Mouse (Mus musculus) heart, adult 2 months (tissue): ENCODE data around the gene Rarb. TPM values are rescaled to one million over a fixed set of nuclear protein-coding genes. Genes with fewer than 3 reads are reported as not detected.

Experiments
- DNase-seq, 2 experiments: peaks; one replicate each; pipeline ENCODE4 v3.0.0; 2021
- H3K27ac ChIP-seq: fragments of 200-600 bp; 2 replicates; pipeline ENCODE4 v1.8.1; 2022
- H3K27me3 ChIP-seq: fragments of 200-500 bp; 2 replicates; pipeline ENCODE4 v1.6.1; 2012; ENCODE audit warnings: mild to moderate bottlenecking, low read length, inconsistent platforms, mixed read lengths; ENCODE audit not compliant: control insufficient read depth, insufficient read depth
- H3K36me3 ChIP-seq: fragments of 200-500 bp; 2 replicates; pipeline ENCODE4 v1.6.1; 2012; ENCODE audit warnings: low read length, inconsistent platforms; ENCODE audit not compliant: control insufficient read depth, insufficient read depth
- H3K4me1 ChIP-seq: fragments of 200-500 bp; 2 replicates; pipeline ENCODE4 v1.6.1; 2011; ENCODE audit warnings: low read length; ENCODE audit not compliant: control insufficient read depth, insufficient read depth
- H3K4me3 ChIP-seq: fragments of 200-600 bp; 2 replicates; pipeline ENCODE4 v1.8.1; 2022
- H3K79me2 ChIP-seq: fragments of 200-500 bp; replicated peaks from 2 replicates; pipeline ENCODE4 v1.6.1; 2012; ENCODE audit warnings: mild to moderate bottlenecking, inconsistent platforms, low read length, moderate library complexity, mixed read lengths; ENCODE audit not compliant: control insufficient read depth, insufficient read depth
- H3K9ac ChIP-seq: fragments of 200-500 bp; 2 replicates; pipeline ENCODE4 v1.6.1; 2012; ENCODE audit warnings: low read depth, mild to moderate bottlenecking, control low read depth, inconsistent platforms, low read length, mixed read lengths
- CTCF ChIP-seq: fragments of 200-600 bp; IDR thresholded peaks from 2 replicates; pipeline ENCODE4 v1.8.1; 2022; ENCODE audit warnings: antibody characterized with exemption, mild to moderate bottlenecking, moderate library complexity
- EP300 ChIP-seq: fragments of 200-500 bp; IDR thresholded peaks from 2 replicates; pipeline ENCODE4 v1.6.1; 2011; ENCODE audit warnings: low read depth, low read length, control low read depth; ENCODE audit not compliant: insufficient read depth
- POLR2A ChIP-seq: fragments of 200-500 bp; IDR thresholded peaks from 2 replicates; pipeline ENCODE4 v1.6.1; 2011; ENCODE audit warnings: mild to moderate bottlenecking, low read depth, low read length, control low read depth; ENCODE audit not compliant: insufficient read depth
- WGBS: fragments of 180-500 bp; shearing (Covaris S2); methylation state at CpG from one replicate; pipeline ENCODE4 v1.1.7; 2018; 5-methylcytosine and 5-hydroxymethylcytosine counted together
- intact Hi-C: fragments of 180-260 bp; cut with DNase I; formaldehyde crosslinking; loops from one replicate; pipeline ENCODE4 v1.15.1; 2025
- polyA plus RNA-seq: library from polyadenylated mRNA; depleted of rRNA; stranded (reverse); fragments of >200 nt; gene quantifications from 2 replicates; pipeline ENCODE4 v1.2.3, GENCODE M21; 2012
- total RNA-seq, 2 experiments: library from RNA; stranded (reverse); gene quantifications; 2 replicates each; pipeline ENCODE4 v1.2.3; 2021

The Rarb gene
- total and polyA plus RNA-seq, 3 experiments = 8.1 to 21.0 (median 17.3) TPM

DNA sequence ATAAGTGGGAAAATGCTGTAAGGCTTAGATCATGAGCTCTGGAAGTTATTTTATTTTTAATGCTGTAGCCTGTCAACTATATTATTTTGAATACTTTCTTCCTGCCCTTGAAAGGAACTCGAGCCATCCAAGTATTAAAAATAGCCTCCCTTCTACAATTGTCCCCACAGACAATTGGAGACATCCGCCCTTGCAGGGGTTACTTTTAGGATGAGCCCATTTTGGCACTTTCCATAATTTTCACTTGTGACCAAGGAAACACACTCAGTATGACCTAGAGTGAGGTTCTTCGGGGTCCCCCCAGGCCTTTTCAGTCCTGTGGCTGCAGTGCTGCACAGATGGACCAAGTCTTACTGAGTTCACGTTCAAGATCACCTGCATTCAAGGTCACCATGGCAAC, 119.7 kb downstream of the Rarb start:
- H3K79me2 ChIP-seq = no peaks in the 10 kb centered on the region
- H3K4me3 ChIP-seq = no peak overlapping the region
- intact Hi-C loops = no loop called here
- no peak overlapping the region for H3K9ac ChIP-seq
- H3K27me3 ChIP-seq = no peaks in the 10 kb centered on the region
- H3K36me3 ChIP-seq = peaks cover 2% of the 10 kb centered on the region
- H3K27ac ChIP-seq = peak overlapping the region; percentile 20; the same call in 1 of the 2 replicates
- DNase-seq = no peak
- TF ChIP-seq CTCF = no peak
- TF ChIP-seq EP300 = no peak
- TF ChIP-seq POLR2A = no peak
- WGBS = 41% methylated on average over 4 of the region's 4 CpGs
- peaks cover 5% of the 10 kb centered on the region for H3K4me1 ChIP-seq

DNA sequence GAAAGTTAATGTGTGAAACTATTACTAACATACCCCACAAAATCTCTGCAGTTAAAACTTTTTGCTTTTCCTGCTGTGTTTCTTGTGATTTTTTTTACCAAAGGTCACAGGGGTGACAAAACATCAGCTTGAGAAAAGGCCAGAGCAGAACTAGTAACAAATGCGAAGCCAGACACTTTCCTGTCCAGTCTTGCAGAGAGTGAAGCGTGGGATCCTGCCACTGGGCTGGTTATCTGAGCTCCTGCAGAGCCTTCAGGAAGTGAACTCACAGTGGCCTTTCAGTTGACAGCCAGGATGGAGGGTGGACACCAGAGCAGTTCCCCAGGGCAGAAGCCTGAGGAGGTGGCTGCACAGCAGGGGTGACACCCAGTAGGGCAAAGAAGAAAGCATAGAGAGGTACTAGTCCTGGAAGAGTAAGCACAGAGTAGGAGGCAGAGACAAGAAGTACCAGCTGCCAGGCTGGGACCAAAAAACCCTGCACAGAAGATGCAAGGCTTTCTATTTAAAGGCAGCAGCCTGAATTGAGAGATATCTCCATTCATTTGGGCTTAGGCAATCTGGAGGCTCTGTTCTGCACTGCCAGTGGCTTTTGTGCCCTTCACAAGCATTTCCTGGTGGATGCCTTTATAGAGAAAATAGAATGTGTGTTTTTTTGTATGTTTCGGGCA, 123.4 kb downstream of the Rarb start:
- intact Hi-C loops = no loop called here
- WGBS = 54% methylated on average over 3 of the region's 3 CpGs
- Histone ChIP-seq H3K4me1 (peaks cover 5% of the 10 kb centered on the region), H3K36me3 (peaks cover 2% of the 10 kb centered on the region), H3K27me3 (no peaks in the 10 kb centered on the region), H3K79me2 (no peaks in the 10 kb centered on the region), H3K9ac (no peak overlapping the region), H3K27ac (peak overlapping the region; percentile 31), H3K4me3 (no peak overlapping the region)
- TF ChIP-seq POLR2A (0 out of 2 replicates have a peak, but pooled peaks have one; percentile 17), EP300 (peak; percentile 73), CTCF (no peak)
- DNase-seq = peak; percentile 34 to 42

DNA sequence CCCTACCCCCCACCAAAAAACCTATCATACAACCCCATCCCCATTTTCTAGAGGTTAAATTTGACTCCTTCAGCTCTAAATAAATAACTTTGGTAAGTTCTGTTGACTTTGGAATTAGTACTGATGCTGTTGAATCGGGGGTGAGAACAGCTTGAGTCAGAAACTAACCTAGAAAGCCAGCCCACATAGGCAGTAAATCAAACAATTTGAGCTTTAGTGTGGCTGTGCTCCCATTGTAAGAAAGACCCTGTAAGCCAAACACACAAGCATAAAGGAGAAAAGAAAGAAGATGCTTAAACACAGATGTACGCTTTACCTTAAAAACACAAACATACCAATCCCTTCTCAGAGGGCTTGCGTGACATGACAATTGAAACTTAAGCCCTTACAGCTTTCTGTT, 140.6 kb downstream of the Rarb start:
- Histone ChIP-seq H3K27ac (no peak overlapping the region), H3K27me3 (no peaks in the 10 kb centered on the region), H3K79me2 (no peaks in the 10 kb centered on the region), H3K4me1 (no peaks in the 10 kb centered on the region), H3K4me3 (no peak overlapping the region), H3K9ac (no peak overlapping the region), H3K36me3 (no peaks in the 10 kb centered on the region)
- 86% methylated on average over 3 of the region's 3 CpGs for WGBS
- intact Hi-C loops = no loop called here
- no peak for DNase-seq
- TF ChIP-seq CTCF (no peak), EP300 (no peak), POLR2A (no peak)

DNA sequence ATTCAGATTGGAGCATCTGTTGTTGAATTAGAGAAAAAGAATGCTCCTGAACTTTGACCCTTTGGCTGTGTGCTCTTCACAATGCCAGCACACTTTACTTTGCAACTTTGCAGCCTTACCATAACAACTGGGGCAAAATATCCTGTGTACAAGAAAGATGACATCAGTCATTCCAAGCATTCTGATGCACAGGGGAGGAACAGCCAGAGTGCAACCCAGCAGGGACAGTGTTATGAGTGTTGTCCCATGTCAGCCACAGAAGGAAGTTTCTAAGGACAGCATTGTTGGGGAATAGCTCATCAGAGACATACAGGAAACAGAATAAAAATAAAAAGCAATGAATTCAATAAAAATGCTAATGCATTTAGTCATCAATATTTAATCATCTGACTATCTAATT, 141.9 kb downstream of the Rarb start:
- no peak overlapping the region for H3K4me3 ChIP-seq
- no peak overlapping the region for H3K9ac ChIP-seq
- no peaks in the 10 kb centered on the region for H3K36me3 ChIP-seq
- no peak overlapping the region for H3K27ac ChIP-seq
- H3K79me2 ChIP-seq = no peaks in the 10 kb centered on the region
- H3K27me3 ChIP-seq = no peaks in the 10 kb centered on the region
- intact Hi-C loops = no loop called here
- DNase-seq = no peak
- TF ChIP-seq EP300 = no peak
- TF ChIP-seq POLR2A = no peak
- TF ChIP-seq CTCF = no peak
- no peaks in the 10 kb centered on the region for H3K4me1 ChIP-seq

DNA sequence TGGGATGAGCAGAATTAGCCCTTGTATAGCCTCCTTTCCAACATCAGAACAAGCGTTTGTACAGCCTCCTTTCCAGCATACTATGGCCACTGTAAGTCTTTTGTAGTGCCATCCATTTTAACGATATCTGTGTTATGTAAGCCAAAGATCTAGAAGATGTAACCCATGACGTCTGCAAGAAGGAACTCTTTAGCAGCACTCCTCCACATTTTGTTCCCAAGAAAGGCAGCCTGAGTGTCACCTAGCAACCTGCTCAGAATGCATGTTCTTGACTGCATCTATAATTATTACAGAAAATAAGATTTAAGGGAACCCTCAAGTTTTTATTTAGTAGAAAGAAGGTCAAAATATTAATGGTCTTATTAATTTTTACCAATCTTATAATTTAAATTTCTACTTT, 148.4 kb downstream of the Rarb start:
- Histone ChIP-seq H3K27ac (no peak overlapping the region), H3K4me1 (no peaks in the 10 kb centered on the region), H3K27me3 (no peaks in the 10 kb centered on the region), H3K9ac (no peak overlapping the region), H3K36me3 (no peaks in the 10 kb centered on the region), H3K4me3 (no peak overlapping the region), H3K79me2 (no peaks in the 10 kb centered on the region)
- TF ChIP-seq CTCF (no peak), POLR2A (no peak), EP300 (no peak)
- no peak for DNase-seq
- intact Hi-C loops = no loop called here
- WGBS = 72% methylated on average over 3 of the region's 3 CpGs

DNA sequence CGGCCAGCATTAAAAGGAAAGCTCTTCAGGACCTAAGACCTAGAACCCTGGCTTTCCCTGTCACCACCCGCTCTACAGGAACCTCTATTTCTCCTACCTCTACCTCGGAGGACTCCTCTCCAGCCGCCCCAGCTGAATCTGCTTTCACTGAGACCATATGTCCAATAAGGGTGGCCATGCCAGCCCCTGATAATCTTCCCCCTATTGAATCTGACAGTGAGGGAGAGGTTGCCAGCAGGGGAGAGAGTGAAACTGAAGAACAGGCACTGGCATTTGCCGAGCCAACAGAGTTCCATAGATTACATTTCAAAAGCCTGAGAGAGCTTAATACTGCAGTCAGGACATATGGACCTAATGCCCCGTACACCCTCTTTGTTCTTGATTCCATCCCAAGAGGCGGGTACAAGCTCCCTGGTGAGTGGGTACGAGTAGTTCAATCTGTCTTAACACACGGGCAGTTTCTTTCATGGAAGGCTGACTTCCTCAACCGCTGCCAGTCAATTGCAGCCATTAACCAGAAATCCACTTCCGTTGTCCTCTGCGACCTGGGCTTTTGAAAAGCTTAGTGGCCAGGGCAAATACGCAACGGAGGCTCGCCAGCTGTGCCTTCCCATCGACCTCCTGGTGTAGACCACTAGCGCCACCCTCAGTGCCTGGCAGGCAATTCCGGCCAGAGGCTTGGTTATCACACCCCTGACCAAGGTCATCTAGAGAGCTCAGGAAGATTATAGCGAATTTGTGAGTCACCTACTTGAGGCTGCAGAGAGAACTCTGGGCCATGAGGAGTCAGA, 179.6 kb downstream of the Rarb start:
- intact Hi-C loops = no loop called here
- Histone ChIP-seq H3K27ac (no peak overlapping the region), H3K9ac (no peak overlapping the region), H3K4me3 (no peak overlapping the region), H3K4me1 (no peaks in the 10 kb centered on the region), H3K36me3 (no peaks in the 10 kb centered on the region), H3K27me3 (no peaks in the 10 kb centered on the region), H3K79me2 (no peaks in the 10 kb centered on the region)
- no peak for DNase-seq
- 93% methylated on average over 19 of the region's 19 CpGs for WGBS
- TF ChIP-seq CTCF (0 out of 2 replicates have a peak, but pooled peaks have one; percentile 9), POLR2A (no peak)
